Mouse (Mus musculus) erythroblast, embryonic 14.5 days (primary cell): Measurements from ENCODE around the gene Gm8909. TPM values are rescaled to one million over a fixed set of nuclear protein-coding genes. Genes with fewer than 3 reads are reported as not detected.
"Not testable (repeated sequence)": the region's sequence is repeated elsewhere in the genome, so short reads cannot be mapped to it uniquely, and the experiment has no call there.

ENCODE experiments used
- H3K27me3 ChIP-seq: 2 replicates; pipeline ENCODE4 v1.6.1; 2012; ENCODE audit warnings: inconsistent platforms; ENCODE audit not compliant: control insufficient read depth
- H3K36me3 ChIP-seq: 2 replicates; pipeline ENCODE4 v1.6.1; 2012; ENCODE audit warnings: mild to moderate bottlenecking, inconsistent platforms; ENCODE audit not compliant: control insufficient read depth
- H3K4me1 ChIP-seq: 2 replicates; pipeline ENCODE4 v1.6.1; 2012; ENCODE audit warnings: inconsistent platforms; ENCODE audit not compliant: control insufficient read depth
- H3K4me3 ChIP-seq: replicated peaks from 2 replicates; pipeline ENCODE3; 2012; ENCODE audit warnings: moderate library complexity, mild to moderate bottlenecking, inconsistent platforms
- H3K9me3 ChIP-seq: 2 replicates; pipeline ENCODE4 v1.6.1; 2012; ENCODE audit warnings: low read length, inconsistent platforms, mixed read lengths; ENCODE audit not compliant: control insufficient read depth
- GATA1 ChIP-seq: IDR thresholded peaks from 2 replicates; pipeline ENCODE4 v1.6.1; 2012; ENCODE audit warnings: low read length, inconsistent platforms, mixed read lengths
- TAL1 ChIP-seq: IDR thresholded peaks from 3 replicates; pipeline ENCODE4 v1.6.1; 2012; ENCODE audit warnings: low read length, inconsistent platforms, mixed read lengths
- polyA plus RNA-seq: library from polyadenylated mRNA; stranded (reverse); fragments of >175 nt; gene quantifications from 2 replicates; pipeline ENCODE4 v1.2.3, GENCODE M21; 2012

Gm8909 gene
- polyA plus RNA-seq, 1 experiment, result not detected

DNA sequence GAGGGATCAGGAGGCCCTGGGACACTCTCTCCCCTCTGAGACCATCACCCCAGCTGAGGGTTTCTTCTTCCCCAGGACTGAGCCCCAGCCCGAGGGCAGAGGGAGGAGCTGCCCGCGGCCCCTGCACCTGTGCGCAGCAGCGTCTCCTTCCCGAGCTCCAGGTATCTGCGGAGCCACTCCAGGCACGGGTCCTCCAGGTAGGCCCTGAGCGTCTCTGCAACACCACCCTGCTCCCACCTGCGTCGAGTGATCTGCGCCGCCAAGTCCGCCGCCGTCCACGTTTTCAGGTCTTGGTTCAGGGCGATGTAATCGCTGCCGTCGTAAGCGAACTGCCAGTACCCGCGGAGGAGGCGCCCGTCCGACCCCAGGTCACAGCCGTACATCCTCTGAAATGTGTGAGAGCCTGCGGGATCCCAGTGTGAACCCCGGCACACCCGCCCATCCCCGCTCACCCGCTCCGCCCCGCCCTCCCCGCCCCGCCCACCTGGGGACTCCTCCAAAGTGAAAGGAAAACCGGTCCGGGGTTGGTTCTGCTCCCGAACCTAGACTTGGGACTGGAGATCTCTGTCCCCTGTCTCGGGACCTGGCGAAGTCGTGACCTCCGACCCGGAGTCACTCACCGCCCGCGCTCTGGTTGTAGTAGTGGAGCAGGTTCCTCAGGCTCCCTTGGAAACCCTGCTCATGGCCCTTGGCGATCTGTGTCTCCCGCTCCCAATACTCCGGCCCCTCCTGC is 865 bp downstream of the Gm8909 start:
- Histone ChIP-seq H3K4me1 (no peaks in the 10 kb centered on the region), H3K36me3 (no peaks in the 10 kb centered on the region), H3K4me3 (no peak overlapping the region), H3K9me3 (no peaks in the 10 kb centered on the region), H3K27me3 (peaks cover 32% of the 10 kb centered on the region)
- TF ChIP-seq TAL1 (no peak), GATA1 (no peak)

DNA sequence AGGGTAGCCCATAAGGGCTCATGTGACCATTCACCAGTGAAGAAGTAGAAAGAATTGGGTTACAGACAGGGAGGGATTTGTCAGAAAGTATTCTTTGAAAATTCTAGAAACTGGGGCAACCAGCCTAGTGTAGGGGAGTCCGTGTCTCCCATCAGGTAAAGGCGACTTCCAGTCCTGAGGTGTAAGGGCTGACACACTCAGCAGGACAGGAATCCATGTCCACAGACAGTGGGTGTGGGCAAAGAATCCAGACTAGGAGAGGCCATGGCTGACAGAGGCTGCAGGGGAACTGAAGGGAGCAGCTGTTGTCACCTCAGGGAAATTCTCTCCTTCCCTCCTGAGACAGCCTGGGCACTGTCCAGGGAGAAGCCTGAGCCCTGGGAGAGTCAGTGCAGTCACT is 1.4 kb downstream of the Gm8909 start:
- H3K27me3 ChIP-seq, result peaks cover 35% of the 10 kb centered on the region
- not testable (repeated sequence) for H3K4me3 ChIP-seq, H3K9me3 ChIP-seq, H3K36me3 ChIP-seq, H3K4me1 ChIP-seq

DNA sequence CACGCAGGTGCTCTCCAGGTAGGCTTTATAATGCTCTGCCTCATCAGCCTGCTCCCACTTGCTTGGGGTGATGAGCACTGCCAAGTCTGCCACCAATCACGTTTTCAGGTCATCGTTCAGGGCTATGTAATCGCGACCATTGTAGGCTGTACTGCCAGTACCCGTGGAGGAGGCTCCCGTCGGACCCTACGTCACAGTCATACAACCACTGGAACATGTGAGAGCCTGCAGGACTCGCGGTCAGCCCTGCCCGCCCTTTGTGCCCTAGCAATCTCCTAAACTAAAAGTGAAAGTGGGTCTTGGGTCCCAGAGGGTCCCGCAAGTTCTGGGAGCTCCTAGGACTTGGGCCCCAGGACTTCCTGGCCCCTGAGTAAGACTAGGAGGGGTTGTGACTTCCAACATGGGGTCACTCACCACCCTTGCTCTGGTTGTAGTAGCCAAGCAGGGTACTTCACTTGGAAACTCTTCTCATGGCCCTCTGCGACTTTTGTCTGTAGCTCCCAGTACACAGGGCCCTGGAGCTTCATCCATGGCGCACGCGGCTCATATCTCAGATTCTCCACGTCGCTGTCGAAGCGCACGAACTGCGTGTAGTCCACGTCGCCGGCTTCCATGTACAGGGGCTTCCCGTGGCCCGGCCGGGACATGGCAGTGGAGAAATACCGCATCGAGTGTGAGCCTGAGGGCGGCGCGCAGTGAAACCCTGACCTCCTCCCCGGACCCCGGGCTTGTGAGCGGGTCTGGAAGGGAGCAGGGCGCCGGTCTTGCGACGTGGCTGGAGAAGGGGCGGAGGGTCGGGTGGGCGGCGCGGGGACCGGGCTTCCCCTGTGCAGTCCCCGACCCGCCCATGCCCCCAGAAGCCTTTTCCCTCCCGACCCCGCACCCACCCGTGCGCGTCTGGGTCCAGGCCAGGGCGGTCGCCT is 6.9 kb downstream of the Gm8909 start:
- no peaks in the 10 kb centered on the region for H3K4me1 ChIP-seq
- H3K9me3 ChIP-seq, result no peaks in the 10 kb centered on the region
- H3K36me3 ChIP-seq, result no peaks in the 10 kb centered on the region
- no peak overlapping the region for H3K4me3 ChIP-seq
- TF ChIP-seq TAL1, result no peak
- TF ChIP-seq GATA1, result no peak
- H3K27me3 ChIP-seq, result peaks cover 38% of the 10 kb centered on the region

DNA sequence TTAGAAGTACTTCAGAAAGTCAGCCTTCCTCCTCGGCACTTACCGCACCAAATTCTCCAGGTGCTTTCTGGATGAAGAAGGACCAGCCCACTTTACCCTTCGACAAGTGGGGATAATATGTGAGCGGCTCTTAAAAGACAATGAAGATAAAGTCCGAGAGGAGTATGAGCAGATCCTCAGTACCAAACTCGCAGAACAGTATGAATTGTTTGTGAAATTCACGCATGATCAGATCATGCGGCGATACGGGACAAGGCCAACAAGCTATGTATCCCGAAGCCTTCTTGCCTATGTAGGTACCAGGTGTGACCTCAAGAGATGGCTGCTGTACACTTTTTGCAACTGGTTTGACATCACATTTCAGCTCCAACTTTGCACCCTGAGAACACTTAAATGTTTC is 10.1 kb downstream of the Gm8909 start:
- not testable (repeated sequence) for H3K4me3 ChIP-seq, H3K9me3 ChIP-seq, H3K4me1 ChIP-seq, H3K36me3 ChIP-seq
- peaks cover 43% of the 10 kb centered on the region for H3K27me3 ChIP-seq

DNA sequence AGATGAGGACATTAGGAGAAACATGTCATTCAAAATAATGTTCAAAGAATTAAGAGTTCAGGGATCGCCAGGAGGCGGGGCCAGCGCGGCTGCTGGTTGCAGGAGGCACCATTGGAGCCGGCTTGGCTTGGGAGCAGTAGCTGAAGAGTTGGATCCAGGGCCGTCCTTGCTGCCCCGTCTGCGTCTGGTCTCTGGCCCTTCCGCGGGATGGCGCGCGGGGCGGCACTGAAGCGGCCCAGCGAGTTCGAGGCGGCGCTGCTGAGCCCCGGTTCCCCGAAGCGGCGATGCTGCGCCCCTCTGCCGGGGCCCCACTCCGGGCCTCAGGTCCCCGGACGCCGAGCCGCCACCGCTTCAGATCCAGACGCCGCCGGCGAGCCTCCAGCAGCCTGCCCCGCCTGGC is 10.6 kb downstream of the Gm8909 start:
- H3K36me3 ChIP-seq, H3K9me3 ChIP-seq, H3K4me3 ChIP-seq, H3K4me1 ChIP-seq: not testable (repeated sequence)
- H3K27me3 ChIP-seq, result peaks cover 43% of the 10 kb centered on the region

DNA sequence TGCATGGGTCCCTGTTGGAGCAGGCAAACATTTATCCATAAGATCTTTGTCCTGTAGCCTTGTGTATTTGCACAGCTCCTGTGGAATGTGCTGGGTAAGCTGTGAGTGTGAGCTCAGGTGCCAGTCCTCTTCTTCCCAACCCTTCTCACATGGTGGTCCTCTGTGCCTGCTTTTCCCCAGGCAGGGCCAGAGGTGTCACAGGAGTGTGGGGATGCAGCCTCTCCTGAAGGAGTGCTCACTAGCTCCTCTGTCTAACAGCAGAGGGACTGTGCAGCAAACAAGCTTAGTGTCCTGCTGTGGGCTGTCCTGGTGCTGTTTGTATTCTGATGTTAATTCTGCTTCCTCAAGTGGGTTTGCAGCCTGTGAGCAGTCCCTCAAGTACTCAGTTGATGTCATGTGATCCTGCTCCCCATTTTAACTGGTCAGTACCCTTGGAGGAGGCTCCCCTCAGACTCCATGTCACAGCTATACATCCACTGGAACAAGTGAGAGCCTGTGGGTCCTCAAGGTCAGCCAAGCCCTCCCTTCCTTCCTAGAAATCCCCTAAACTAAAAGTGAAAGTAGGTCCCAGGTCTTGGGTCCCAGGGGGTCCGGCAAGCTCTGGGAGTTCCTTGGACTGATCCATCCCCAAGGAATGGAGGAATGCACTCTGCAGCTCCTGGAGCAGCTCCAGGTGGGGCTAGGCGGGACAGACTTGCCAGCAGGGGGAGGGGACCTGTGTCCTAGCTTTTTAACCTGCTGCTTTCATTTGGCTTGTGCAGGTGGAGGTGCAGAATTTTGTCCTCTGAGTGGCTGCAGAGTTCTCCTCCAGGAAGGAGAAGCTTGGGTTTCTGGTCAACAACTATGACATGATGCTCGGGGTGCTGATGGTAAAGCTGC is 13.8 kb downstream of the Gm8909 start:
- Histone ChIP-seq H3K27me3 (peaks cover 28% of the 10 kb centered on the region), H3K4me3 (no peak overlapping the region)
- TF ChIP-seq GATA1, result no peak
- TF ChIP-seq TAL1, result no peak

DNA sequence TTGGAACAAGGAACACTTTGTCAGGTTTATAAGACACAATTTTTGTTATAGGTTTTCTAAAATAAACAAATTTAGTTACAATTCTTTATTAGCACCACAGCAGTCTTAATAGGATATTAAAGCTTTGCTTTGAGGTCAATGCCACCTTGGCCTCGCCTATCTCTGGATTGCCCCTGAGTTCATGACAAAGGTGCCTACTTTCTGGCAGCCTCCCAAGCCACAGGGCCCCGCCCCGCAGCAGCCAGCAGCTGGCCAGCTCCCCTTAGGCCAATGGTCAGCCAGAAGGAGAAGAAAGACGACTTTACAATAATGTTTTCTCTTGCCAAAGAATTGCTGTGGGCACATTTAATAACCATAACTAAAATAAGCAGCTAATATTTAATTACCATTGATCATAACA is 17.1 kb downstream of the Gm8909 start:
- not testable (repeated sequence) for H3K9me3 ChIP-seq, H3K4me1 ChIP-seq, H3K36me3 ChIP-seq, H3K4me3 ChIP-seq
- H3K27me3 ChIP-seq, result peaks cover 12% of the 10 kb centered on the region

More for the DNA sequence above, 13.8 kb downstream of the Gm8909 start:
- Histone ChIP-seq H3K36me3 (no peaks in the 10 kb centered on the region), H3K9me3 (no peaks in the 10 kb centered on the region), H3K4me1 (no peaks in the 10 kb centered on the region)

DNA sequence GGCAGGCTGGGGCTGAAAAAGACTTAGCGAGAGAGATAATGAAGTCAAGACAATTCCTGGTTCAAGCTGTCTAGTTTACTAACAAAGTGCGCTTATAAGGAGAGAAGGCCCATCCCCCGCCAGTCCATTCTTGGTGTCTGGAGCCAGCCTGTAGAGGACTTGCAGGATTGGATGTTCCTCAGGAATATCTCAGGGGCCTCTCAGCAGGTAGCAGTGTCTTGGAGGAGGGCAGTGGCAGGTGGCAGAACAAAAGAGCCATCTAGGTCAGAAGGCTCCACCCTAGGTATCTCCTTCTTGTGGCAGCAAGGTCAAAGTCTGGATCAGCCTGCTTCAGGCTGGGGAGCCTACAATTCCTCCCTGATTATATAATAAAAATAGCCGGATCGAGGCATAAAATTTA is 19.9 kb downstream of the Gm8909 start:
- not testable (repeated sequence) for H3K4me3 ChIP-seq, H3K9me3 ChIP-seq, H3K36me3 ChIP-seq, H3K4me1 ChIP-seq
- H3K27me3 ChIP-seq, result peaks cover 23% of the 10 kb centered on the region

DNA sequence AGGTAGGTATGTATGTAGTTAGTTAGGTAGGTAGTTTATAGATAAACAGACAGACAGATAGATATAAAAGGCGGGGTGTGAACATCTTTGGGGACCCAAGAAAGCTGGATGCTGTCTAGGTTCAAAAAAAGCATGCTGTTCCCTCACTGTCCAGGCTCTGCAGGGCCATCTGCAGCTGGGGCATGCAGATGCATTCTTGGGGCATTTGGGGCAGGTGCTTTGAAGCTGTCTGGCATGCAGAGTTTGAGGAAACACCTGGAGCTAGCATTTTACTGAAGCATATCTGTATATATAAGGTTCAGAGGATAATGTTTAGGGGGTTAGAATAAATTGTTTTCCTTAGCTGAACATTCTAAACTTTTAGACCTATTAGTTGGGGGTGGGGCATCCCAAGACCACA is 21.4 kb downstream of the Gm8909 start:
- H3K27me3 ChIP-seq, result peaks cover 23% of the 10 kb centered on the region
- H3K36me3 ChIP-seq, H3K4me3 ChIP-seq, H3K4me1 ChIP-seq, H3K9me3 ChIP-seq: not testable (repeated sequence)

DNA sequence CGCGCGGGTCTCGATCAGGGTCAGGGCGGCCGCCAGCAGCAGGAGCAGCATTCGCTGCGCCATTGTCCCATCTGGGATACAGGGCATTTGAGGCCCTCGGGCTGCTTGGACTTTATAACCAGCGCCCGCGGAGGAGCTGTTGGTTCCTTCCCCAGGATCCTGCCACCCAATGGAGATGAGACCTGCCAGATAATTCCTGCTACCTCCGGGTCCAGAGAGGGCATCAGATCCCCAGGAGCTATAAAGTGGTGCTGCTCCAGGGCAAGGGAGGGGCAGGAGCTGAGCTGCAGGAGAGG is 22.5 kb downstream of the Gm8909 start:
- not testable (repeated sequence) for H3K36me3 ChIP-seq, H3K4me3 ChIP-seq, H3K4me1 ChIP-seq, H3K9me3 ChIP-seq
- H3K27me3 ChIP-seq, result peaks cover 23% of the 10 kb centered on the region
